Mouse (Mus musculus): ENCODE measurements around the gene Gpa33.

- TF ChIP-seq CTCF (IDR thresholded peaks at IDR 0.05): no peak
- TF ChIP-seq EP300 (IDR thresholded peaks at IDR 0.05): no peak
Observed at GRCm38 (mm10) chr1:166165159-166165558, 35.1 kb downstream of the Gpa33 start.
